Mouse (Mus musculus): Measurements from ENCODE around the gene Rabgap1l. TPM values are rescaled to one million over a fixed set of nuclear protein-coding genes. Genes with fewer than 3 reads are reported as not detected.

The Rabgap1l gene
- polyA plus RNA-seq, 1 experiment from 2014 or later, result 25.4 TPM

DNA sequence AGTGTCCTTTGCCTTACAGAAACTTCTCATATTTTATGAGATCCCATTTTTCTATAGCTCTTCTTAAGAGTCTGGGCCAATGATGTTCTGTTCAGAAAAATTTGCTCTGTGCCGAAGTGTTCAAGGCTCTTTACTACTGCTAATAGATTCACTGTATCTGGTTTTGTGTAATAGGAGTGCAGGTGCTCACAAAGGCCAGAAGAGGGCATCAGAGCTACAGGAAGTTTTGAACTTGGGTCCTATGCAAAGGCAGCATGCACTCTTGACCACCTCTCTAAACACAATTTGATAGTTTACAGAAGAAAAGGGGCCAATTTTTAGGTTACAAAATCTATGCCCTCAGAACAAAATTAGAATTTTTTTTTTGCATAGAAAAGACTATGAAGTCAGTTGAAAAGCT lies 231.6 kb downstream of the Rabgap1l start:
- WGBS (ENCODE audit: missing documents), result 88% methylated on average over 1 of the region's 1 CpGs

DNA sequence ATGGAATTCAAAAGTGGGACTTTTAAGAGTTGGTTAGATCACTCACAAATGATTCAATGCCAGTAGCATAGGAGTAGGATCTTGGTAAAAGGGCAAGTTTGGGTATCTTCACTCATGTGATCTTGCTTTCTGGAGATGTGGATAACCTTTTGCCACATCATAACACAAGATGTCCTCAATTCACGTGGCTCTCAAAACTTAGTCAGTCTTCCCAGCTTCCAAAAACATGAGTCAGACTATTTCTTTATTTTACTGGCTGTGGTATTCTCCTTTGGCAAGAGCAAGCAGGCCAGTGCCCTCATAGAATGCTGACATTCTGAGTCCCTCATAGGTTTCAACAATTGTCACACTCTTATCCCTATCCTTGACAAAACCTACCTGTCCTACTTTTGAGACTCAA lies 242.4 kb downstream of the Rabgap1l start:
- H3K4me3 ChIP-seq (ENCODE audit: inconsistent target), result no peak overlapping the region
- H3K36me3 ChIP-seq (ENCODE audit: inconsistent target), result no peaks in the 10 kb centered on the region
- H3K79me2 ChIP-seq (ENCODE audit: inconsistent target), result no peaks in the 10 kb centered on the region
- WGBS (ENCODE audit: missing documents), result 92% methylated on average over 1 of the region's 1 CpGs
- H3K27ac ChIP-seq, result no peak overlapping the region

More for the DNA sequence above, 231.6 kb downstream of the Rabgap1l start:
- H3K79me2 ChIP-seq (ENCODE audit: inconsistent target), result no peaks in the 10 kb centered on the region
- no peaks in the 10 kb centered on the region for H3K36me3 ChIP-seq (ENCODE audit: inconsistent target)
- no peak overlapping the region for H3K27ac ChIP-seq
- H3K4me3 ChIP-seq (ENCODE audit: inconsistent target), result no peak overlapping the region

DNA sequence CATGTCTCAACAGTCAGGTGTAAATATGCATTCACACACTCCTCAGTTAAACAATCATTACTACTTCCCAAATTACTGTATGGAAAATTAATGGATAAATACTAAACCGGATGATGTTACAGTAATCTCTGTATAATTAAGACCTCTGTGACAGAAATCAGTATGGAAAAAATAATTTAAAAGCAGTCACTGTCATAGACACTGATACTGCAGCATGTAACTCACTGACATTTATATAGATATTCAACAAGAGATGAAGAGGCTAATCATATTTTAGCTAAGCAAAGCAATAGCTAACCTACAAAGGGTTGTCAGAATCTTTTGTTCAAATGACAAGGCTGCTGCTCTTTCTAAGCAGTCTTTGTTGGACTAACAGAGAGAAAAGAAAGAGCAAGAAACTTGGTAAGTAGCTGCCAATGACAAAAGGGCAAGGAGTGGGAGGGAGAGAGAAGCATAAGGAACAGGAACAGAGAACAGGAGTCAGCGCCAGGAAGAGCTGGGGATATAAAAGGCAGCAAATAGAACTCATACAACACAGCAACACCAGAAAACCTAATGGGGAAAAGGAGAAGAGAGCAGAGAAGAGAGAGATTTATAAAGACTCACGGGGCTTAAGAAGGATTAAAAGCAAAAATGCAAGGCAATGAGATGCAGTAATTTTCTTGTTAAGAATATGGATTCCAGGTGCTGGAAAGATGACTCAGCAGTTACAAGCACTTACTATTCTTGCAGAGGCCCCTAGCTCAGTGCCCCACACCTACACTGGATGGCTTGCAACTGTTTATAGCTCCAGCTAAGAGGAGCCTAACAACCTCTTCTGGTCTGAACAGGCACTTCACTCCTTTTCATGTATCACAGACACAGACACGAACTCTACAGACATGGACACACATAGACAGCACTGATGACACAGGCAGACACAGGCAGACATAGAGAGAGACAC lies 244.8 kb downstream of the Rabgap1l start:
- H3K4me3 ChIP-seq (ENCODE audit: inconsistent target), result no peak overlapping the region
- H3K36me3 ChIP-seq (ENCODE audit: inconsistent target), result no peaks in the 10 kb centered on the region
- 88% methylated on average over 4 of the region's 4 CpGs for WGBS (ENCODE audit: missing documents)
- H3K79me2 ChIP-seq (ENCODE audit: inconsistent target), result no peaks in the 10 kb centered on the region
- no peak overlapping the region for H3K27ac ChIP-seq

DNA sequence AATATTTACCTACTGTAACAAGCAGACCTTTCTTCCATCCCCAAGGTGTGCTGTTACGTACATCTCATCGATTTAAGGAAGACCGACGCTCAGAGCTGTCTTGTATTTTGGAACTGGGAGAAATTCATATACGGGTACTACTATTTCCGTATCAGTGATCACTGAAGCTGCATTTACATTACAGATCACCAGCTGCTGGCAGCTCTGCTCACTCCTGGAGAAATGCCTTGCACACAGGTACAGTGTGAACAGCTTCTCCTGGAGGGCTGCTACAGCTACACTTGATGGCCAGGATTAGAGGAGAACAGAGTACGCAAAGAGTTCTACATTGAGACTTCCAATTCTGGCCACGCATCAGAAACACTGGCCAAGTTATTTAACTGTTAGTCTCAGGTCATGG lies 257.4 kb downstream of the Rabgap1l start:
- H3K79me2 ChIP-seq (ENCODE audit: inconsistent target), result no peaks in the 10 kb centered on the region
- 96% methylated on average over 8 of the region's 8 CpGs for WGBS (ENCODE audit: missing documents)
- H3K27ac ChIP-seq, result no peak overlapping the region
- H3K4me3 ChIP-seq (ENCODE audit: inconsistent target), result no peak overlapping the region
- H3K36me3 ChIP-seq (ENCODE audit: inconsistent target), result no peaks in the 10 kb centered on the region

DNA sequence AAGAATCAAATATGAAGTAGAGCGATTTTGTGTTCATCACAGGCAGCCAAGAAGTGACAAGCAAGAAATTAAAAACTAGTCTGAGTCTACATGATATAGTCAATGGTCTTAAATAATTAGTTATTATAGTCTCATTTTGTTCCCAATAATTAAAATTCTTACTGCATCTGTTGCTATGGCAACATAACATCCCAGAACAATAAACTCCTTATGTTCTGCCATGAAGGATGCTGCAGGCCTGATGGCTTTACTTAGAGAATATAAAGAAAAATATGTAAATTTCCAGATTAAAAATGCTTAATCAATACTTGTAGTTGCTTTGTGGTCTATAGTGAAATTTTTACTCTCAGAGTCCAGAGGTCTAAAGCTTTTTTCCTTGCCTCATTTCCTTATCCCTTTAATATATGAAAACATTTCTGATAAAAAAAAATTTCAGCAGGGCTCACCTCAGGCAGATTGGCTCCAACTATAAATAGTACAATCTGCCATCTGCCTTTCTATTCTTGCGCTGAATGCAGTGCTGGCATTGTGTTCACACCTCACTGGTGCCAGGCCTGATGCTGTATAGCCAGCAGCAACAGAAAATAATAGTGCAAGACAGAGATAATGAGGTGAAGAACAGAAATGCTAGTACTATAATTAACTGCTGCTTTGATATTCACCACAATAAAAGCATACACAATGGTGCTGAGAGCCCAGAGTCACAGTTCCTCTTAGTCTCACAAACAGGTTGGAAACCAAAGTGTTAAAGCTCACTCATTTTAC lies 258.3 kb downstream of the Rabgap1l start:
- Histone ChIP-seq H3K4me3 (ENCODE audit: inconsistent target) (no peak overlapping the region), H3K27ac (no peak overlapping the region), H3K79me2 (ENCODE audit: inconsistent target) (no peaks in the 10 kb centered on the region), H3K36me3 (ENCODE audit: inconsistent target) (no peaks in the 10 kb centered on the region)
- 95% methylated on average over 2 of the region's 2 CpGs for WGBS (ENCODE audit: missing documents)

DNA sequence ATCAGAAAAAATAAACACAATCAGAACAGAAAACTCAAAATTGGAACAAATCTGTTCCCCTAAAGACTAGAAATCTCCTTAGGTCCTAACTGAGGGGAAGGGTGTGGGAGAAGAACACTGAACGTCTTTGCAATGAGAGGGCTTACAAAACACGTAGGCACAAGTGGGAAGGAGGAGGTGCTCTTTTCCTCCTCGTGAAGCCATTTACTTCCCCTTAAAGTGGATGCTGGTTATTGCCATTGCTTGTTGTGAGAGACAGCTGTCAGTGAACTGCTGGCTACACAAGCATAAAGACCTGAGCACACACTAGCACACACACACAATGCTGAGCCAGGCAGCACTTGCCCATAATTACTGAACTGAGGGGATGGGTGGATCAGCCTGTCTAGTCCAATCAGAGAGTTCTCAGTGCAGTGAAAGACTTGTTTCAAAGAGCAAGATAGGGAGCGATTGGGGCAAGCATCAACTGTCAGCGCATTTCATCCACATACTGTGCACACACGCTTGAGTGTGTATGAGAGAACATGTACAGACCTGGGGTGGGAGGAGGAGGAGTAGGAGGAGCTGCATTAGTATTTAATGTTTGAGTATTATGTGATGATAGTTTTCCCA lies 259.7 kb downstream of the Rabgap1l start:
- no peaks in the 10 kb centered on the region for H3K36me3 ChIP-seq (ENCODE audit: inconsistent target)
- WGBS (ENCODE audit: missing documents), result 56% methylated on average over 6 of the region's 6 CpGs

DNA sequence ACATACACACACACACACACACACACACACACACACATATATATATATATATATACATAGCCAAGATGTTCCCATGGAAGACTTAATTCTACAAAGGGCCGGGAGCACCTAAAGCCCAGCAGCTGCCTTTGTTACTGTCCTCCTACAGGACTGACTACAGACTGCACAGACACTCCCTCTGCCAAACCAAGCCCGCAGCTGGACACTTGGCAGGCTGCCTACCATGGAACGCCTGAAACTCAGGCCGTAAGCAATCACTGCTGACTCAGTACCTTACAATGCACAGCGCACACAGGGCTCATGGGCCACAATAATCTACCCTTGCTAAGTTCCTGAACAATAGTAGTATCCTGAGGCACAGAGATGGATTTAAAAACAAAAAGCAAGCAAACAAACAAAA lies 261.6 kb downstream of the Rabgap1l start:
- Histone ChIP-seq H3K4me3 (ENCODE audit: inconsistent target) (no peak overlapping the region), H3K79me2 (ENCODE audit: inconsistent target) (no peaks in the 10 kb centered on the region), H3K36me3 (ENCODE audit: inconsistent target) (no peaks in the 10 kb centered on the region), H3K27ac (no peak overlapping the region)
- 88% methylated on average over 4 of the region's 5 CpGs for WGBS (ENCODE audit: missing documents)

More for the DNA sequence above, 259.7 kb downstream of the Rabgap1l start:
- no peak overlapping the region for H3K4me3 ChIP-seq (ENCODE audit: inconsistent target)
- H3K79me2 ChIP-seq (ENCODE audit: inconsistent target), result no peaks in the 10 kb centered on the region
- no peak overlapping the region for H3K27ac ChIP-seq

DNA sequence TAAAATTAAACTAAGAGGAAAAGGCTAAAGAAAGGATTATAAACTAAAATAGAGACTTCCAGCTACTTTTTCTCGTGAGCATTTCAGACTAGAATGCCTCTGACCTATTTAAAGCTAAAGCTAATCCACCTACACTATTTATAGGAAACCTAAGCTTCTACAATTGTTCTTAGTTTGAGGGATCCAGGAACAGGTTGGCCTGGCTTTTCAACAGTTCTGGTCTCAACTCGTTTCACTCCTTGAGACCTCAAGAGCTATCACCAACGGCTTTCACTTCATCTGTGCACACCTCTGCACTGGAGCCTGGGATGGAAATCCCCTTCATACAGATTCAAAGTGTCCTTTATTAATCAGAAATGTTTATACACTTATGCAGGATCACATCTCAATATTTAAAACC lies 271.1 kb downstream of the Rabgap1l start:
- no peaks in the 10 kb centered on the region for H3K79me2 ChIP-seq (ENCODE audit: inconsistent target)
- no peaks in the 10 kb centered on the region for H3K36me3 ChIP-seq (ENCODE audit: inconsistent target)
- no peak overlapping the region for H3K4me3 ChIP-seq (ENCODE audit: inconsistent target)
- no peak overlapping the region for H3K27ac ChIP-seq
- 79% methylated on average over 3 of the region's 3 CpGs for WGBS (ENCODE audit: missing documents)

DNA sequence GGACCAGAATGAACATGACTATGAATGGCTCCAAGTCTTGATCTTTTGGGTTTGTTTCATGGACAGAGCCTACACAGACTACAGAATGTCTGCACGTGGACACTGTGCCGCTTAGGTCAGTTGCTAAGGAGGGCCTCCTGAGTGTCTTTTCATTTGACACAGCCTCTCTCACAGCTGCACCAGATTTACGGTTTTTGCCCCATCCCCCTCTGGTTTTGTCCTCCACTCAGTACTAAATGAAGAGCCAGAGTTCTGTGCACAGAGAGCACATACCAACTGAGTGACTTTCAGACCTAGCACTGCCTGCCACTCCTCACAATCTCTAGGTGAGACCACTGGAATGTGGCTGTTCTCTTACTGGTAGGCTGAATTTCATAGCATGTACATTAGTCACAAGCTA lies 272.3 kb downstream of the Rabgap1l start:
- H3K79me2 ChIP-seq (ENCODE audit: inconsistent target), result no peaks in the 10 kb centered on the region
- no peaks in the 10 kb centered on the region for H3K36me3 ChIP-seq (ENCODE audit: inconsistent target)
- no peak overlapping the region for H3K4me3 ChIP-seq (ENCODE audit: inconsistent target)
- no peak overlapping the region for H3K27ac ChIP-seq
- WGBS (ENCODE audit: missing documents), result 90% methylated on average over 3 of the region's 3 CpGs

DNA sequence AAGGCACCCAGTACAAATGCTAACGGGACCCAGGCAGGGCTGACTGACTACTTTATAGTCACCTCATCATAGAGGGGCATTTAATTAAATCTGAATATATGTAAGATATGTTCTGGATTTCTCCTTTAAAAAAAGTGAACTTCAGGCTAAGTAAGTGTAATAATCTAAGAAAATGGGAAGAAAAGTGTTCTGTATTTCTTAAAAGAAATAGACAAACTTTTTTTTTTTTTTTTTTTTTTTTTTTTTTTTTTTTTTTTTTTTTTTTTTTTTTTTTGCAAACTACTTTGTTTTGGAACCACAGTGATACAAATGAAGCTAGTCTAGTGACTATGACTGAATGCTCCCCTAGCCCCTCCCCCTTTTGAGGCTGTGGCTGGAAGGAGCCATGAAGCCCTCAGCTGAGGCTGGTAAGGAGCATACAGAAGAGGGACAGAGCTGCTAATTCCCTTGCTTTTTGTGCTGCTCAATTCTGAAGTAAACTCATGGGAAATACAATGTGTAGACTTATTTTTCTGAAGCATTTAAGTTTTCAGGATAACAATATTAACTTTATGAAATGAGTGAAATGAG lies 273.0 kb downstream of the Rabgap1l start:
- Histone ChIP-seq H3K27ac (no peak overlapping the region), H3K4me3 (ENCODE audit: inconsistent target) (no peak overlapping the region), H3K36me3 (ENCODE audit: inconsistent target) (no peaks in the 10 kb centered on the region), H3K79me2 (ENCODE audit: inconsistent target) (no peaks in the 10 kb centered on the region)
- 85% methylated on average over 1 of the region's 1 CpGs for WGBS (ENCODE audit: missing documents)

DNA sequence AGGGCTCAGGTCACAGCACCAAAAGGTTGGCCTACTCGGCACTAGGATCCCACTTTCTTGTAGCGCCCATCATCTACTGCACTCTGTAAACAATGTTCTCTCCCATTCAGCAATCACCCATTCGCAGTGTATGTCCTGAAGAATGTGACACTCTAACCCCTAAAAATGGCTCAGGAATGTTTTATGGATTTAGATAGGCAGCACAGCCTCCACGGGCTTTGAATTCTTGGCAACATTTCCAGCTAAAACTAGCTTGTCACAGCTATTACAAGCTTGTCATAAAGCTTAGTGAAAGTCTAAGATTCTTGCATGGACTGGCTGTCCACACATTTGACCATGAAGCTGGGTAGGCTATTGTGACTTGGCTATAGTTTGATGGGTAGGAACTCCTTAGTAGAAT lies 274.5 kb downstream of the Rabgap1l start:
- 91% methylated on average over 4 of the region's 4 CpGs for WGBS (ENCODE audit: missing documents)
- Histone ChIP-seq H3K4me3 (ENCODE audit: inconsistent target) (no peak overlapping the region), H3K27ac (no peak overlapping the region), H3K36me3 (ENCODE audit: inconsistent target) (no peaks in the 10 kb centered on the region), H3K79me2 (ENCODE audit: inconsistent target) (no peaks in the 10 kb centered on the region)

DNA sequence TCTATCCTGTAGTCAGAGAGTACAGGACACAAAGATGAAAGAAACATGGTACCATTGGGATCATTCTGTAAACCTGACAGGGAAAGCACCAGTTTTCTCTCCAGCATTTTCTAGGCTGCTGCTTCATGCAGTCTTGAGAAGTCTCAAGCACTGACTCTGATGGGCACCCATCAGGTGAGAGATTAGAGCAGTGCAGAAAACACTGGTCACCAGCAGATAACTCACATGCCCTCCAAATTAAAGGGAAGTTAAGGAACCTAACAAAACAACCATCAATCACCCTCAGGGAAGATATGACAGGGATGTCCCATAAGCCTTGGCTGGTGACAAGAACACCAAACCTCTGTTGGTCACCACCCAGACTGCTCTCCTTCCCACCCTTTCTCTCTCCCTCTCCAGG lies 285.2 kb downstream of the Rabgap1l start:
- Histone ChIP-seq H3K36me3 (ENCODE audit: inconsistent target) (no peaks in the 10 kb centered on the region), H3K4me3 (ENCODE audit: inconsistent target) (no peak overlapping the region), H3K27ac (no peak overlapping the region), H3K79me2 (ENCODE audit: inconsistent target) (no peaks in the 10 kb centered on the region)

DNA sequence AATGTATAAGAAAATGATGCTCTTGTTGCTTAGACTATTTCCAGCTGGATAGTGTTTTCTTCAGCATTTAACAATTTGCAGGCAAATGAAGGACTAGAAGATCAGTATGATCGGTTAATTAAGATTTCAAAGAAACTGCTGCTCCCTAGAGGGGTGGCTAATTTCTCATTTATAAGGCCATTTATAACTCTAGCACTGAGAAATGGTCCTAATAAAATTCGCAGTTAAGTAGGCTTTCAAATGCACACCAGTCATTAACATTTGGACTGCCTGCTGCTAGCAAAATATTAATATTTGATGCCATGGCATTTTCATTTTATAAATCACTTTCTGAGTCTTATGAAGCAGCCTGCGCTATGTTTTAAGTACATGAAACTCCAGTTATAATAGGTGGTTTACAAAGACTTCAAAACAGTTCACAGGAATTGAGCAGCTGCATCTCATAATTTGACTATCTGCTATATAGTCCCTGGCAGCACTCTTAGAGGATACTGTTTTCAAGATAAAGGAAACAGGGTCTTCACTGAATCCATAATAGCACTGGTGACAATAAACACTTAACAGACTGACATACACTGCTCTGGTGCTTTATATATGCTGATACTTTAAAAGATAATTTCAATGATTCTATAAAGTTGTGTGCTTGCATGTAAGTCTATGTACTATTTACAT lies 296.0 kb downstream of the Rabgap1l start:
- WGBS (ENCODE audit: missing documents), result 95% methylated on average over 3 of the region's 3 CpGs

DNA sequence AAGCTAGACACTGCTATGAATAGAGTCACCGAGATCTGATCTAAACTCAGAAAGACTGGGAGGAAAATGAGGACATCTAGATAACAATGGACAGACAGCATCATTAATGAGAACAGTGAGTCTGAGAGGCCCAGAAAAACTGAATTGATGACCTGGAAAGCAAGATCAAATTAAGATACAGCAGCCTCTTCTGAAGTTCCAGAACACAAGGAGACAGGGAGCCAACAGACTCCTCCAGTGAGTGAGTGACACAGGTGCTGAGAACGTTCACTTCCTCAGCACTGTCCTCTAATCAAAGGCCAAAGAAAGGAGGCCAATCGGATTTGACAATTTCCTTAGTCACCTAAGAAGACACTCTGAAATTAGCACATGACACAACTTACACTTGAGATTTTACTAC lies 307.3 kb downstream of the Rabgap1l start:
- no peaks in the 10 kb centered on the region for H3K36me3 ChIP-seq (ENCODE audit: inconsistent target)
- 76% methylated on average over 3 of the region's 3 CpGs for WGBS (ENCODE audit: missing documents)
- no peak overlapping the region for H3K4me3 ChIP-seq (ENCODE audit: inconsistent target)
- no peaks in the 10 kb centered on the region for H3K79me2 ChIP-seq (ENCODE audit: inconsistent target)
- no peak overlapping the region for H3K27ac ChIP-seq

More for the DNA sequence above, 296.0 kb downstream of the Rabgap1l start:
- Histone ChIP-seq H3K27ac (no peak overlapping the region), H3K79me2 (ENCODE audit: inconsistent target) (no peaks in the 10 kb centered on the region), H3K4me3 (ENCODE audit: inconsistent target) (no peak overlapping the region), H3K36me3 (ENCODE audit: inconsistent target) (no peaks in the 10 kb centered on the region)
